Mouse (Mus musculus) kidney, adult 11 months (tissue): ENCODE measurements at regions not wholly inside any gene's neighbourhood (a gene's known extent, or its start where the extent isn't known, plus 50 kb on each side); places are given as distances from the start of the nearest gene placed in this dataset.

Source experiments
- DNase-seq: peaks from one replicate; pipeline ENCODE4 v3.0.0; 2022

DNA sequence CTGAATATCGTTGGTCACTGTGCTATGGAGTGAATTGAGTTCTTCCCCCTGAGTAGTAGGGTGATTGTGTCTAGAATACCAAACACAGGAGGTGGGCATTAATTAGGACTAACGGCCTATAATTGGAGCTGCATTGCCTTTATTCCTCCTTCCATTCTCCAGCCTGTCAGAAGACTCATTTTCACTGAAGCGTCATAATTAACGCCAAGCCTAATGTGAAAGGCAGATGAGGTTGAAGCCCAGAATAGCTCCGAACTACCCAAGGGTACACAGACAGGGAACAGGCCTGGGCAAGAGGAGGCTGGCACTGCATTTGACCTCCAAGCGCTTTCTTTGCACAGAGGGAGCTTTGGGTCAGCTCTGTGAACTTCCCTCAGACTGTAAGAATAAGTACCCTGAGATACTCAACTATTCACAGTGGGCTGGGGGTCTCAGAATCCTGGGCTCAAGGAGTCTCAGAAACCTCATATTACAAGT is 386.5 kb downstream of the Brinp2 start:
- no peak for DNase-seq

DNA sequence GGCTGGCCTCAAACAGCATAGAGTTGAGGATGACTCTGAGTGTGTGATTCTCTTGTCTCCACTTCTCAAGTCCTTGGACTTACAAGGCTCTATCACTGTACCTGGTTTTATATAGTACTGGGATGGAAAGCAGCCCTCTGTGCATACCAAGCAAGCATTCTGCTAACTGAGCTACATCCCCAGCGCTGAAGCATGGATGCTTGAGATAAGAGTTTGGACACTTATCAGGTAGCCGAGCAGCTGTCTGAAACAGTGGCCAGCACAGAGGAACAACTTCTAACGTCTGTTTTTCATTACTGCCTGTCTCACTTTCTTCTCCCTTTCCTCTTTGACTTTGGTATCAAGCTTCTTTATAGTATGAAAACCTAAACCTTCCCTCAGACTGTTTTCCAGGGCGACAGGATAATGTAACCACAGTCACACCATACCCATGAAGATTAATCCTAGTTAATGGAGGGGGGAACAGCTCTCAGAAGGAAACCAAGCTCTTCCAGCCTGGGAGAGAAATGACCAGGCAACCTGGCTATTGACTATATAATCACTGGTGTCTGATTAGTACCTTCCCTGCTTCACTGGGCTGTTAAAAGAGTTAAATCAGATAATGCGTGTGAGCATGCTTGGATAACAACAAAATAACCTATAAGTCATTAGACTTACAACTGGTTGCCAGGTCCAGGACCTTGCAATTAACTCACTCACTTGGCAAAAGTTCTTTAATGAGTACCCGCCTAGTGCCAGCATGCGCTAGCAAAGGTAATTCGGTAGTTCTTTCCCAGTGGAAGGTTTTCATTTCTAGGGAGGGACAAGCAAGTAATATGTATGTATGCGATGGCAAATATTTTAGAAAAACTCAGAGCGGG is 382.5 kb downstream of the Brinp2 start:
- DNase-seq: no peak

DNA sequence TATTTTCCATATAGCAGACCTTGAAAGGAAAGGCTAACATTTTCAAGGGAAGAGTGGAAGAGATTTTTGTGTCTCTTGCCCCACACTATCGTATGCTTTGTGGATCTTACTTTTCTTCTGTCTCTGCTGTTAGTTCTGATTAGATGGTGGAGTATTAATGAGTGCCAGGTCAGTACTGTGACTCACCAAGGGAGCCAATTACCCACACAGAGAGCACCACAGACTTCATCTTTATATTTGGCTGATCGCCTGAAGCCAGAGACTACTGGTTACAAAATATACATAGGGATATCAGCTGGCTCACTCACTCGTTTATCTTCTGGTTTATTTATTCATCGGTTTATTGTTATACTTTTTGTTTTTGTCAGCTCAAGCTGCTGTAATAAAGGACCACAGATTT is 381.5 kb downstream of the Brinp2 start:
- DNase-seq: no peak

DNA sequence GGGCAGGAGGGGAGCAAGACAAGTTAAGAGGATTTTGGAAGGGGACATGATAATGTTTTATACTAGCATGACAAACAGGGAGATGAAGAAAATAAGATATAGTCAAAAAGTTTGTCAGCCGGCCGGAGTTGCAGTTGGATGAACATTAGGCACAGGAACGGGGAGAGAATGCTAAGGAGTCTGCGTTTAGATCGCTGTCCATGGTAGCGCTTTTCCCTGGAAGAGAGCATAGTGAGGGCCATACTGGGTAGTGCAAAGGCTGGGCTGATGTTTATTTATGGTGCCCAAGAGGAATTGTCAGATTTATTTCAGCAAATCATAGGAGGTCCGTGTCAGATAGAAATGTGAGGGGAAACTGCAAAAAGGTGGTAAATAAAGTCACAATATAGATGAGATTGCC is 337.0 kb downstream of the Brinp2 start:
- no peak for DNase-seq

- no peak for DNase-seq
Observed at GRCm38 (mm10) chr1:158039756-158040155, 316.4 kb downstream of the Brinp2 start.

- DNase-seq: no peak
Observed at GRCm38 (mm10) chr1:158040334-158040733, 315.8 kb downstream of the Brinp2 start.

- DNase-seq: no peak
Observed at GRCm38 (mm10) chr1:158052644-158053043, 303.5 kb downstream of the Brinp2 start.

- DNase-seq: no peak
Observed at GRCm38 (mm10) chr1:158054961-158055360, 301.2 kb downstream of the Brinp2 start.

- no peak for DNase-seq
Observed at GRCm38 (mm10) chr1:158056994-158057630, 299.0 kb downstream of the Brinp2 start.

DNA sequence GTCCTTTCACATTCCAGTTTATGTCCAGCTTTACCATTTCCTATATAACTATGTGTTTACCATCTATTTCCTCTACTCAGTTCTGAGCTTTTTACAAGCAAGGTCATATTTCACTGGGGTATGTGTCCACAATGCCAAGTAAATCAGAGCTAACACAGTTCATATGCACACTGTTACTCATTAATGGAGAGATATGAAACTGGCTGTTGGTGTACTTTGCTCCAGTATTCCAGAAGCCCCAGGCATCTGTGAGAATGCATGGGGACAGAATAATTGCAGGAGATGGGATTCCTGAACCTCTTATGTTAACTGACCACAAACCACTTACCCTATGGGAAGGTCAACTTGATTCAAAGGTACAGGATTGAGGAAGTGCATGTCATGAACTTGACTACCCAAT is 298.3 kb downstream of the Brinp2 start:
- no peak for DNase-seq

DNA sequence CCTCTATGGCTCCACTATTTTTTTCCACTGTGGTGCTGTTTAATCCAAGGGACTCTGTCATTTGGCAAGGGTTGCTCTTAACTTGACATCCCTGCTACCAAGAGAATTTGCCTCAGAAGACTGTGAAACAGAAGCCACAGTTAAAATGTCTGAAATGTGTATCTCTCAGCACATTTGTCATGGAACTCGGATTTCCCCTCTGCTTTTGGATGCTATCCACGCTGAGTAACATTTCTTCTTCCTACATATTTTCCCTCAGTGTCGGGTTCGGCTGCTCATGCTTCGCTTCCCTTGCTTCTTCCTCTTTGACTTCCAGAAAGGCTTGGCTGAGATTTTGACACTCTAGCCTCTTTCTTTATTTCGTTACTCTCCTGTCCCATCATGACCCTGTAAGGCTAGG is 294.1 kb downstream of the Brinp2 start:
- DNase-seq: no peak

- DNase-seq: no peak
Observed at GRCm38 (mm10) chr1:158082181-158082580, 273.9 kb downstream of the Brinp2 start.

DNA sequence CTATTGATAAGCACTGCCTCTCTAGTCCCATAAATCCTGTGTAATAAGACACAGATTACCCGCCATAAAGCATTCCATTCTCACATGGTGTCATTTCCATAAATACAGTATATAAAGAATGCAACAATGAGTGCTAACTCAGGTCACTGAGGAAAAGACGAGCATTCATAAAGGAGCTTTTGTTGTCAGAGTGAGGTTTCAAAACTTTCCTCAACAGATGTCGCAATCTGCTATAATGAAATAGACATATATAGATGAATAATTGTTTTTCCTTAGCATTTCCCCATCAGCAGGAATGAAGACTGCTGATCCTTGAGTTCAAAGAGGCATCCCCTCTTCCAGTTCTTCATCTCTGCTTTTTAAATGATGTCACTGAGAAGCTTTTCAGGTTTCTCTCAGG is 270.3 kb downstream of the Brinp2 start:
- DNase-seq: no peak

- DNase-seq: no peak
Observed at GRCm38 (mm10) chr1:158097500-158097899, 258.6 kb downstream of the Brinp2 start.

GRCm38 (mm10) chr1:158119708-158120107 is 236.4 kb downstream of the Brinp2 start:
- no peak for DNase-seq

DNA sequence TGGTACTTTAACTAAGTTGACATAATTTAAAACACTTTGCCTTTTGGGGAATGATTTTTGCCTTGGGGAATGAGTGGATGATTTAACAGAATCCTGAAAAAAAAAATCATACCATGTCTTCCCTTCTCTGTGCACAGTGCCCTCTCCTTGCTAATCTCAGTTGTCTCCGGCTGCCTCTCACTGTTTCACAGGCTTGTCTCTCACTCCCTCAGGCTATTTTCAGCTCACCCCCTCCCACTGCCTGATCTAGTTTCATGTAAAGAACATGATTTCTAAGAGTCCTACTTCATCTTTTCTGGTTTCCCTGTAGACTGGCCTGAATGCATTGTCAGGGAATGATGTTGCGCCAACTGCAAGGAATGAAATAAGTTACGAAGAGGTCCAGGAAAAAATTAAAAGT is 231.2 kb downstream of the Brinp2 start:
- no peak for DNase-seq

DNA sequence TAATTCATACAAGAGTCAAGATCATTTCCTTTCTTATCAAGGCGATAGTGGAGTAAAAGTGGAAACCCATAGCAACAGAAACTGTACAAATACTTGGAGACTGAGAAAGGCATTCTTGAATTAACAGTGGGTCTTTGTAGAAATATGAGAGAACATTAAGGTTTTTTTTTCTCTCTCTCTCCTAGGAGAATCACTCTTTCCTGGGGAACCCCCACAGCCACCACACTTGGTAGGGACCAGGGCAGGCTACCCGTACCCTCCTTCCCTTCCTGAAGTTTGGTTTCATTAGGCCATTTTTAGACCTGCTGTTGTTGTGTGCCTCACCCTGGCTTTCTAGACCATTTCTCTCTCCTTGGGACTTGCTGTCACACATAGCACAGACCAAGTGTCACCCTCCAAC is 229.9 kb downstream of the Brinp2 start:
- no peak for DNase-seq

- DNase-seq: no peak
Observed at GRCm38 (mm10) chr1:158129243-158129770, 226.8 kb downstream of the Brinp2 start.

- DNase-seq: peak; percentile 6
Observed at GRCm38 (mm10) chr1:158147525-158147924, 208.6 kb downstream of the Brinp2 start.

GRCm38 (mm10) chr1:158148035-158148434 is 208.1 kb downstream of the Brinp2 start:
- no peak for DNase-seq

DNA sequence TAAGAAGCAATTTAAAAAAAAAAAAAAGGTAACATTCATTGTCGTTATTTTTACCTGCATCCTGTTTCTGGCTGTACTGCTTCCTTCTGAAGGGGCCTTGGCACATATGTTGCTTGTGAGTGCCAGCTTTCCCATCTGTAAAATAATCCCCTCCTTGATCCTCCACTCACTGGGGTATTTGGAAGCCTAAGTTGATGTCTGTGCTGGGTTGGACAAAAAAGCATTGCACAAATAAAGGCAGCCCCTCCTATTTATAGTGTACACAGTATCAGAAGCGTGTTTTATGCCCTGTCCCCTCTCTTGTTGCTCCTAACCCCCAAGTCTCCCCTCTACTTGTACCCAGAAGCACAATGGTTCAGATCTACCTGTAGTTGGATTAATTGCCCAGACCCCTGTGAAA is 195.0 kb downstream of the Brinp2 start:
- no peak for DNase-seq

GRCm38 (mm10) chr1:158161533-158161932 is 194.6 kb downstream of the Brinp2 start:
- no peak for DNase-seq

- DNase-seq: no peak
Observed at GRCm38 (mm10) chr1:158163411-158163810, 192.7 kb downstream of the Brinp2 start.

DNA sequence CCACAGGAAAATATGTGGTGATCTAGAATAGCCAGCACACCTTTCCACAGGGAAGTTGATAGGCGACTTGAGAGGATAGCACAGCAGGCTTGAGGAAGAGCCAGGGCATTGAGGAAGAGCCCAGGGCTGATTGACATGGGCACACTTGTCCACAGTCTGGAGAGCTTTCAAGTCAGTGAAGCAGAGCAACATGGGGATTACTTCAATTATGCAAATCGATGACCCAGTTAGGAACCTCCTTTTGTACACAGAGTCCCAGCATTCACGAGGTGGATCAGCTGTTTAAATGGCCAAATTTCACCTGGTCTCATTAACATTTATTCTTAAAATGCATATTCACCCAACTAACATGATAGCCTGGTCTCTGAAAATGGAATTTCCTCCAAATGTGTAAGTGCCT is 186.1 kb downstream of the Brinp2 start:
- no peak for DNase-seq
